Mouse (Mus musculus): ENCODE results near the gene Mpped2.

Mpped2 gene

DNA sequence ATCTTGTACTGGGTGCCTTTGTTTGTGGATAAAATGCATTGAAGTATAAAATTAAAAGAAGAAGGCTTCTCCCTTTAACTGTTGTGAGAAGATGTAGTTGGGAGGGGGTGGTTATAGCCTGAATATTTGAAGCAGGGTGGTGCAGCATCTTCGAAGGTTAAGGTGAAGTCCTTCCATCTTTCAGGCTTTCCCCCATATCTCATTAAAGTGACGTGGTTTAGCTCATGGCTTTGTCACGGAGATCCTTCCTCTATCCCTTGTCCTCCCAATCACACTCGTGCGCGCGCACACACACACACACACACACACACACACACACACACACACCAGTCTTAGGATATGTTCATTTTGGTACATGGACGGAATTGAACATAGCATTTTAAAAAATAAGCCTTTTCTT is 3.3 kb downstream of the Mpped2 start:
- no peak for DNase-seq (ENCODE audit: low spot score in 2 of 2)

GRCm38 (mm10) chr2:106705664-106706063 is 12.6 kb downstream of the Mpped2 start:
- DNase-seq (ENCODE audit: low spot score in 2 of 2): no peak

GRCm38 (mm10) chr2:106707136-106707535 is 14.1 kb downstream of the Mpped2 start:
- no peak for DNase-seq (ENCODE audit: low spot score in 2 of 2)

GRCm38 (mm10) chr2:106710862-106711477 is 17.9 kb downstream of the Mpped2 start:
- DNase-seq (ENCODE audit: low spot score in 2 of 2): no peak

GRCm38 (mm10) chr2:106711506-106711905 is 18.4 kb downstream of the Mpped2 start:
- DNase-seq (ENCODE audit: low spot score in 2 of 2): no peak

- no peak for DNase-seq (ENCODE audit: low spot score in 2 of 2)
Measured at GRCm38 (mm10) chr2:106713151-106713550, 20.1 kb downstream of the Mpped2 start.

DNA sequence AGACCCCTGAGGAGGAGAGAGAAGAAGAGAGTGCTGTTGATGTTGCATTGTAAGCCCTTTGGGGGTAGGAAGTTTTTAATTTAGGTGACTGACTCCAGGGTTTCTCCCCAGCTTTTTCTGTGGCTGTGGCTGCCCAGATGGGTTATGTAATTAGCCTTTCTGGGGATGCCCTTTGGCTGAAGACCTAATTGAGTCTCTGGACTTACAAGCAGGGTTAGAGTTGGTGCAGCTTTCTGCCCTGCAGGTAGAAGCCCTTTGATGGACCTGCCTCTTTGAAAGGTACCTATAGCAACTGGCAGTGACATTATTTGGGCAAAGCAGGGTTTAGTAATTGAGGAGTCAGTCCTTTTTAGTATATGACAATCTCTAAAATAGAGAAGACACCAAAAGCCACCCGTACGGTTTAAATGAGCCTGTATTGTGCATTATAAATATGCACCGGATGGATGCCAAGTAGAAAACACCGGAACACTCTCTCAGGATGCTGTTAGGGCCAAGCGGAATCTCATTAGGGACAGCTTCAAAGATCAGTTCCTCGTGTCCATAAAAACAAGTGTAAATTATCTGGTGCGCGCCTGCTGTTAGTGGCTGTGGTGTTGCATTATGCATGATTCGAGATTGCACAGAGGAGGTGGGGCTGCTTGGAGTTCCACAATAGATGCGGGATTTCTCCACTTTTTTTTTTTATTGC is 22.8 kb downstream of the Mpped2 start:
- DNase-seq (ENCODE audit: low spot score in 2 of 2): peak; percentile 45 to 71

GRCm38 (mm10) chr2:106716365-106716717 is 23.3 kb downstream of the Mpped2 start:
- DNase-seq (ENCODE audit: low spot score in 2 of 2): no peak

DNA sequence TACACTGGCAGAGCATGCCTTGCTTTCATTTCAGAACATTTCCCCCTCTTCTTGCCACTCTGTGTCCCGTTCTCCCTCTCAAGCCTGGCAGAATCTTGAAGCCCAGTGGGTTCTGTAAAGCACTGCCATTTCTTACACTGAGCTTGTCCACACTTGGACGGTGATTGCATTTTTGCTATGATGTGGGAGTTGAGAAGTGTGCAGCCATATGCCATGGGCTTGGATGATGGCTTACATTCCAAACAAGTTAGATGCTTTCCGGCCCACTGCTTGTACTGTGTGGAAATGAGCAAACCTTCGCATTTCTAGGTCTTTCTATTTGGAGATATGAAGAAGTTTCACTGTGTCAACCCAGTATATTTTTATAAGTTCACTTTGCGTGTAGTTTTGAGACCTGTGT is 25.8 kb downstream of the Mpped2 start:
- peak in 1 of 2 experiments; percentile 56 for DNase-seq (ENCODE audit: low spot score in 2 of 2)

GRCm38 (mm10) chr2:106719434-106719833 is 26.4 kb downstream of the Mpped2 start:
- DNase-seq (ENCODE audit: low spot score in 2 of 2): peak in 1 of 2 experiments; percentile 43

DNA sequence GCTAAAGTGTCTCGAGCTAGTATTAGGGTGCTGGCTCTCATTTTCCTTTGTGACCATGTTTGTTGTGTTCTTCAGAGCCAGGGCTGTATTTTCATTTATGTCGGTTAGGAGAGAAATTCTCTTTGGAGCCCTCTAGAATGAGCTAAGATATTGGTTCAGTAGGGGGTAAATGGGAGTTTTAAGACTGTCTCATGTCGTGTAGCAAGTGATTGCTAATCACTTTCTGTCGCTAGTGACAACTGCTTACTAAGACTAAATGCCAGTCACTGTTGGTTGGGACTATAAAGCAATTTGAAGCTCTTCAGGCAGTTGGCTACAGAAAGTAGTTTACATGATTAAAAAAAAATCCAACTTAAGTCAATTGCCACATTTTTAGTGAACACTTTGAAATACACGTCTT is 27.6 kb downstream of the Mpped2 start:
- DNase-seq (ENCODE audit: low spot score in 2 of 2): no peak

DNA sequence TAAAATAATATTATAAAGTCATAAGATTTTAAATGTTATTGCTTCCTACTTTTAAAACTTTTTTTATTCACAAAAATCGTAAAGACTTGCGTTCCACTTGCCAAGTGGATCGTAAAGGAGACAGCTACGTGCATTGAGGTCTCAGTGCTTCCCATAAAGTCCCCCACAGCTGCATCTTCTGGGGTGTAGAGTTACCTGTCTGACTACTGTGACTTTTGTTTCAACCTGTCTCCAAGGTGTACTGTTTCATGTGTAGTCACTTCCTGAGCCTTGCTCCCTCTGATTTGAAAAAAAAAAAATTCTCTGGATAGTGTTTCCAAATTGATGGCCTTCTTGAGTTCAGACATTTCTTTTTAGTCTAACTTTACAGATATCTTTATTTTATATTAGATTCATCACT is 29.0 kb downstream of the Mpped2 start:
- DNase-seq (ENCODE audit: low spot score in 2 of 2): no peak

- no peak for DNase-seq (ENCODE audit: low spot score in 2 of 2)
Measured at GRCm38 (mm10) chr2:106729951-106730564, 37.0 kb downstream of the Mpped2 start.

- DNase-seq (ENCODE audit: low spot score in 2 of 2): no peak
Measured at GRCm38 (mm10) chr2:106730608-106731007, 37.5 kb downstream of the Mpped2 start.

- no peak for DNase-seq (ENCODE audit: low spot score in 2 of 2)
Measured at GRCm38 (mm10) chr2:106731478-106731877, 38.4 kb downstream of the Mpped2 start.

GRCm38 (mm10) chr2:106732171-106732570 is 39.1 kb downstream of the Mpped2 start:
- DNase-seq (ENCODE audit: low spot score in 2 of 2): no peak

- no peak for DNase-seq (ENCODE audit: low spot score in 2 of 2)
Measured at GRCm38 (mm10) chr2:106733396-106733795, 40.3 kb downstream of the Mpped2 start.

- DNase-seq (ENCODE audit: low spot score in 2 of 2): no peak
Measured at GRCm38 (mm10) chr2:106734004-106734403, 40.9 kb downstream of the Mpped2 start.

DNA sequence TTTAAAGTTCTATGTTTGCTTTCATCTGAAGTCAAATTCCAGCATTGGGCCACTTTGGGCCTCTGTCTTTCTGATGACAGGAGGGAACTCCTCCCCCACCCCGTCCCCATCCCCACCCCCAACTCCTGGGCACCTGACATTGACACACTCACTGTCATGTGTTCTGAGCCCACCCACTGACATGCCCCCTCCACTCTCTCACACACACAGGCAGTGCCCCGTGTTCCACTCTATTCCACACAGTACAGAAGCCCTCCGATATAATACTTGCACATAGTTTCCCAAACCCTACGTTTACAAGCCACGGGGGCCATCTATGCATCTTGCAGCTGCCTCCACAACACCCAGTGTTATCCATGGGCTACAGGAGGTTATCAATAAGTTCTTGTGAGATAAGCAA is 42.1 kb downstream of the Mpped2 start:
- no peak for DNase-seq (ENCODE audit: low spot score in 2 of 2)

DNA sequence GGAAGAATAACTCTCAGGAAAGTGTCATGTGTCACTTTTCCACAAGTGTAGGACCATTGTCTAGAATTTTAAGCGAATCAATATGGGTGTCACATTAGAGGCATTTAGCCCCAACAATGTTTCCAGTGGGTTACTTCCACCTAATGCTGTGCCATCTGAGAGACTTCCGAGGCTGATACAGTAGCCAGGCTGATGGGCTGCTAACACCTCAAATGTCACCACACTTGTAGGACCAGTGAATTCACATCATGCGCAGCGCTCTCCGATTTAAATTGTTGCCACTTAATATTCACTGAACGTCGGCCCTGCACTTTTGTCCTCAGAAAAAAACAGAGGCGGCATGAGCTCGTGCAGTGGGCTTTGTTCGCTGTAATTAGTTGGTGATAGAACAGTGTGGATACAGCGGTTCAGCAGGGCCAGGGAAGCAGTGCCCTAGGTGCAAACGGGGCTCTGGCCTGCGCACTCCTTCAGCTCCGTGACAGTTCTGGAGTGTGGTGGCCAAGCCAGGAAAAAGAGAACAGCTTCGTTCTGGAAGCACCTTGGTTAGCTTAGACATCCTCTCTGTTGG is 42.8 kb downstream of the Mpped2 start:
- DNase-seq (ENCODE audit: low spot score in 2 of 2): no peak

GRCm38 (mm10) chr2:106738951-106739350 is 45.9 kb downstream of the Mpped2 start:
- no peak for DNase-seq (ENCODE audit: low spot score in 2 of 2)

DNA sequence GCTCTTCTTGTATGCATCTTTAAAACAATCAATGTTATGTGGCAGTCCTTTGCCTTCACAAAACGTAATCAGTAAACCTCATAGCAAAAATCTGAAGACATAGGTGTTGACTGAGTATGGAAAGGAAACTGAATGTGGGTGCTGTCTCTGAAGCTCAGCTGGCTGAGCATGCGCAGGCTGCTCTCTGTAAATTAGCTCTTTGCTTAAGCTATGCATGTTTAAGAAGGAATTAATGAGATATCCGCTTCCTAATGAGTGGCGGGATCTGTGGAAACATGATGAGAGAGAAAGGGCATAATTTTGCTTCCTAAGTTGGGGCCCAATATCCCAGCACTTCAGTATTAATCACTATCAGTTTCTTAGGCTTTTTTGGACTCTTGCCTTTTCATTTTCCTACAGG is 51.0 kb downstream of the Mpped2 start:
- no peak for DNase-seq (ENCODE audit: low spot score in 2 of 2)

- DNase-seq (ENCODE audit: low spot score in 2 of 2): no peak
Measured at GRCm38 (mm10) chr2:106744601-106745000, 51.5 kb downstream of the Mpped2 start.

Data from right cerebral cortex, postnatal 10 days (tissue).